Mouse (Mus musculus): Measurements from ENCODE around the gene Nup214.

DNA sequence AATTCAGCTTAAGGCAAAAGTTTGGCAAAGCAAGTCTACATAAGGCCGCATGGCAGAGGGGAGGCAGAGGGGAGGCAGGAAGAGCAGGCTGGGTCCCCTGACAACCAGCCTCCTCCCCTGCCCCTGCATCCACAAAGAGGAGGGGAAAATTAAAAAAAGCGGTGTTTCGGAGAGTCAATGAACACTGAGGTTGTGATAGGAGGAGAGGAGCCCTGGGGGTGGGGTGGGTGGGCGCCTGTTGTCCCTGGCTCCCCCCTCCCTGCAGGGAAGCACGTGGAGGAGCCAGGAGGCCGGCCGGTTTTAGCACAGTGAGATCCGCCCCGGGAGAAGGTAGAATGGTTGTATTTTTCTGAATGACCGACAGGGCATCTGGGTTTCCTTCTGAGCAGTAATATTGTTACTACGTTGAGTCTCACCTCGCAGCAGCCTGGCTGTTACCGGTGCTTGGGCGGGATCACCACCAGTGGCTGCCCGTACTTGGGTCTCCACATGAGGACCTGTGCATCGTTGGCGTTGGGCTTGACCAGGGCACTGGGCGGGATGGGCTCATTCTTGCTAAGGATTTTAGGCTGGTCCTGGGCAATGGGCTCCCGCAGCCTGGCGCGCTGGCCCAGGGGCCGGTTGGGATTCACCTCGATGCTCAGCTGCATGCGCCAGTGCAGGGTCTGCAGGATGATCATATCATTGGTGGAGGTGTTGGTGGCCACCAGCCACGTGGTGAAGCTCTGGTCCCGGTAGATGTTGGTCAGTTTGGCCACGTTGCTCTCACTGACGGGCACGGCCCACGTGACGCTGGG lies 94.8 kb downstream of the Nup214 start:
- TF ChIP-seq CTCF (IDR thresholded peaks at IDR 0.05; ENCODE audit: low read depth) (no peak), EP300 (IDR thresholded peaks at IDR 0.05; ENCODE audit: low read depth) (no peak)

Data from liver, embryonic 14.5 days (tissue).